Comparison of ENCODE assay signal across 12 mouse cellular contexts in the genomic region with DNA sequence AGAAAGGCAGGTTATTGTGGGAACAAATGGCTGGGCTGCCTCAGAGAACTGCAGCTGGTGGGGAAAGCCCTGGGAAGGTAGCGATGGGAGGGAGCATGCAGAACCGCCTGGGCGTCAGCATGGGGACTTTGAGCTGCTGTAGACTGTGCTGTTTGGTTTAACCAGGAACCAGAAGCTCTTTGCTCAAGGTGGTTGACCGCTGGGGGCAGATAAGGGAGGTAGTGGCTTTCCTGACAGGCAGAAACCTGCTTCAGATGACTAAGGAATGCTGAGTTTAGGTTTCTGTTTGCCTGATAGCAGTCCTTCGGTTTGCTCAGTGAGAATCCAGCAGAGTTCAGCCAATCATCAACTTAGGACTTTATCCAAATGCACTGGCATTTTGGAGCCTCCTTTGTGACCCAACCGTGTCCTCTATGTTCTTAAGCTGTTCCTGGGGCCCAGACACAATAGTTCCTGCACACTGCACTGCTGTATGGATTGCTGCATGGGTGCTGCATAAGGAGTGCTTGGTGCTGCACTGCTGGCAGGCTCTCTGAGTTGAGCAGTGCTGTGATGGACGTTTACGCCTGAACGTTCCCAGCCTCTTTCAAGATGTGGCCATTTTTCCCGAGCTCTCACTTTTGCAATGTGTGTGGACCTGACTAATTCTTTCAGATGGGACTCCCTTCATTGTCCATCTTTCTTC. TPM values are rescaled to one million over a fixed set of nuclear protein-coding genes. Genes with fewer than 3 reads are reported as not detected.
A peak's percentile ranks its signal among the peaks of the same experiment; 100 is the strongest.
DNase-seq lines count a peak whose midpoint lies in the region; ATAC-seq lines count a peak whose summit lies in the region.
"Had no signal": no experiment of that assay in that cellular context is flagged by ENCODE, and none has a peak within 500 bp of the region (broad histone marks: within the 10 kb centered on the region; RNA-seq: fewer than 3 reads in every experiment).

No protein-coding gene starts in this region.

- H3K9me3 ChIP-seq in heart, embryonic 14.5 days (ENCODE audit: control insufficient read depth, low read length), result no peaks in the 10 kb centered on the region
- no peaks in the 10 kb centered on the region for H3K9me3 ChIP-seq in heart, embryonic 10.5 days
- H3K9me3 ChIP-seq in forebrain, embryonic 13.5 days (replicated peaks), result no peaks in the 10 kb centered on the region

- DNase-seq in heart, embryonic 10.5 days (ENCODE audit: low spot score), result no peak
- peak; percentile 96 for DNase-seq in 416B (ENCODE audit: low read depth)
- DNase-seq in induced T-regulatory cell, adult 2 months (ENCODE audit: low read depth), result peak; percentile 8
- DNase-seq in cerebellum, adult 9-11 months, result no peak
- no peak for DNase-seq in layer of hippocampus, adult 11-12 months (ENCODE audit: low spot score)
- DNase-seq: cerebellum, adult 11-12 months; gastrocnemius, postnatal 25 days; lung, adult 18-20 months; right cerebral cortex, postnatal 25 days had no signal

- WGBS in heart, embryonic 14.5 days, result 37% methylated on average over 10 of the region's 10 CpGs
- WGBS in heart, embryonic 10.5 days, result 44% methylated on average over 10 of the region's 10 CpGs
- WGBS in forebrain, embryonic 13.5 days, result 57% methylated on average over 10 of the region's 10 CpGs

- H3K4me1 ChIP-seq in heart, embryonic 14.5 days (ENCODE audit: control insufficient read depth in 2 of 2, insufficient read depth in 2 of 2, low read length in 2 of 2), result peaks cover under 1 to 5% of the 10 kb centered on the region in 2 experiments; a peak in 3 of 4 replicates
- H3K4me1 ChIP-seq in heart, embryonic 10.5 days, result peaks cover 8% of the 10 kb centered on the region
- H3K4me1 ChIP-seq in forebrain, embryonic 13.5 days, result peaks cover 2% of the 10 kb centered on the region; the same call in 1 of the 2 replicates

- no peaks in the 10 kb centered on the region for H3K36me3 ChIP-seq in heart, embryonic 14.5 days (ENCODE audit: control insufficient read depth, insufficient read depth, low read length)
- no peaks in the 10 kb centered on the region for H3K36me3 ChIP-seq in heart, embryonic 10.5 days
- no peaks in the 10 kb centered on the region for H3K36me3 ChIP-seq in forebrain, embryonic 13.5 days (ENCODE audit: poor library complexity, severe bottlenecking)

- H3K27me3 ChIP-seq in heart, embryonic 14.5 days (ENCODE audit: control insufficient read depth, insufficient read depth, low read length), result no peaks in the 10 kb centered on the region
- H3K27me3 ChIP-seq in heart, embryonic 10.5 days (ENCODE audit: insufficient read depth, poor library complexity, severe bottlenecking), result no peaks in the 10 kb centered on the region
- no peaks in the 10 kb centered on the region for H3K27me3 ChIP-seq in forebrain, embryonic 13.5 days

- no peak for ATAC-seq in heart, embryonic 14.5 days (ENCODE audit: insufficient number of reproducible peaks, insufficient read depth, low FRiP score, low read depth)
- ATAC-seq in megakaryocyte, adult 5-6 weeks (ENCODE audit: poor library complexity, severe bottlenecking), result peak; percentile 41
- ATAC-seq in forebrain, embryonic 13.5 days, result no peak

- peak overlapping the region; percentile 4; the same call in 1 of the 2 replicates for H3K4me2 ChIP-seq in heart, embryonic 14.5 days (ENCODE audit: low read length)
- H3K4me2 ChIP-seq in forebrain, embryonic 13.5 days, result no peak overlapping the region

- no peak overlapping the region for H3K9ac ChIP-seq in heart, embryonic 14.5 days (ENCODE audit: low read length)
- no peak overlapping the region for H3K9ac ChIP-seq in forebrain, embryonic 13.5 days

- no peak overlapping the region for H3K4me3 ChIP-seq in heart, embryonic 14.5 days (ENCODE audit: control insufficient read depth in 1 of 2, insufficient read depth in 1 of 2, low read depth in 1 of 2, low read length in 2 of 2)
- no peak overlapping the region for H3K4me3 ChIP-seq in heart, embryonic 10.5 days
- no peak overlapping the region for H3K4me3 ChIP-seq in forebrain, embryonic 13.5 days

- no peak overlapping the region for H3K27ac ChIP-seq in heart, embryonic 14.5 days (replicated peaks in 1 of 2; ENCODE audit: control insufficient read depth in 1 of 2, insufficient read depth in 1 of 2, low read depth in 2 of 2, low read length in 2 of 2)
- H3K27ac ChIP-seq in heart, embryonic 10.5 days, result no peak overlapping the region
- no peak overlapping the region for H3K27ac ChIP-seq in forebrain, embryonic 13.5 days

RNA-seq across cellular contexts. Expression of gene Akap6, which starts 6.8 kb away (rescaled TPM):
- 14.4 and 15.3 TPM in 2 replicates for polyA plus RNA-seq in heart, embryonic 14.5 days (2014; fragmentation: Nextera tagmentation; extraction: Ambion mirVana)
- 2.3 and 6.0 TPM in 2 replicates for polyA plus RNA-seq in heart, embryonic 10.5 days (2016; fragmentation: Nextera tagmentation; extraction: Ambion mirVana)
- not detected in 2 replicates for total RNA-seq in megakaryocyte, adult 5-6 weeks (2015)
- not detected in 2 replicates for total RNA-seq in megakaryocyte, adult 5-6 weeks (2017)
- 15.3 and 17.4 TPM in 2 replicates for polyA plus RNA-seq in forebrain, embryonic 13.5 days (2015; fragmentation: Nextera tagmentation; extraction: Ambion mirVana)

Comparison
In these comparisons a context has a peak if more than half of its experiments do, and no peak if none do; other contexts are left out.
1. DNase-seq: peak in 416B (single experiment) and induced T-regulatory cell, adult 2 months (single experiment); none in heart, embryonic 10.5 days (single experiment), cerebellum, adult 9-11 months (single experiment) and layer of hippocampus, adult 11-12 months (single experiment).